Mouse (Mus musculus): ENCODE measurements around the gene Pfdn5.

DNA sequence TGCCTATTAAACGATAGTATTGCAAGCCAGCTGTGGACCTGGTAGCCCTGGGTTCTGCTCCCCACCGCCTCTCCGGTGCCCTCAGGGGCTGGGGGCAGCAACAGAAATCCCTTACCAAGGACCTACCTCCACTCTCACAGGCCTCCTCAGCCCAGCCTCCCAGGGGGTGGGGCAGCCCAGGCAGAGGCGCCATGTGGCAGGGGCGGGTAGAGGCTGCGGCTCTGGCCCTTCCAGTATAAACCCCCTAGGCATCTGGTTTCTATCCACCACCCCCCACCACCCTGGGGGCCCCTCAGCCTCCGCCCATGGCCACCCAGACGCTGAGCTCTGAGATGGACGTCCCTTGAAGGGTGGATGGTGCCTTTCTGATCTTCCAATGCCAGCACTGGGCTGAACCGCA, 44.8 kb downstream of the Pfdn5 start:
- no peak for TF ChIP-seq CTCF (IDR thresholded peaks at IDR 0.05; ENCODE audit: borderline replicate concordance, insufficient read depth, low read length)
- no peak for TF ChIP-seq POLR2A (IDR thresholded peaks at IDR 0.05; ENCODE audit: low read depth, low read length)

Data from embryonic fibroblast, embryonic 13.5 days (primary cell).